Comparison of ENCODE assay signal across 9 mouse cellular contexts in the genomic region with DNA sequence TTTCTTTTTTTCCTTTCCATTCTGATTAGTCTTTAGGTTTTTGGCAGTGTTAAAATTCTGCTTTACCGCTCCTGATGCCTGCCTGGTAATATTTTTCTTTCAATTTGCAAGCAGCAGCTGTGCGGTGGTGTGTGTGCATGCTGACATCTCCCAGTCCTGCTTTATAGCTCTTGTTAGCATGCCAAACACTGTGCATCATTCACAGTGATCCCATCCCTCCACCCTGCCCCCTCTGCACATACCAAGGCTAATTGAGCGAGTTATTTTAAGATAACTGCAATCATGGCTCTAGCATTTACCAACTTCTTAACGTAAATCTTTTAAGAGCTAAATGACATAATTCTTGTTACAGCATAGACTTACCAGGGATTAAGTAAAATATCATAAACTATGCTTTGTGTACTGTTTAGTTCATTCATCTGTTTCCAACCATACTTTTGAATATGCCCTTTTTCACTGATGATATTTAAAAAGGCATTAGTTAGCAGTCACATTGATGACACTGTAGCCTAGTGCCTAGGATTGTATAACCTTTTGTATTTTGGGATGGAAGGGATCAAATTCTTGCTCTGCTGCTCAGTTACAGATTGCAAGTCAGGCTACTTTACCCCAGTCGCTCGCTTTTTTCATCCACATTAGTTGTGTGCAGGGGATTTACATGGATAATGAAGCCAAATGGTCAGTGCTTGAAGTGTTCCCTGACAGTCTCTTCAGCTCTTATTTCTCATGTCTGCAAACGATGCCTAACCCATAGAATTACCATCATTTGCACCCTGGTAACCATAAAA.
A peak's percentile ranks its signal among the peaks of the same experiment; 100 is the strongest.
DNase-seq lines count a peak whose midpoint lies in the region; ATAC-seq and TF ChIP-seq lines count a peak whose summit lies in the region.
"Had no signal": no experiment of that assay in that cellular context is flagged by ENCODE, and none has a peak within 500 bp of the region (broad histone marks: within the 10 kb centered on the region; RNA-seq: fewer than 3 reads in every experiment).

No protein-coding gene starts in this region.

- no peak for TF ChIP-seq CTCF in liver, postnatal 0 days (IDR thresholded peaks at IDR 0.05; ENCODE audit: low read depth)
- TF ChIP-seq CTCF in hindbrain, postnatal 0 days (IDR thresholded peaks at IDR 0.05; ENCODE audit: low read depth), result no peak
- TF ChIP-seq CTCF in thymus, adult 2 months (IDR thresholded peaks at IDR 0.05; ENCODE audit: borderline replicate concordance, control insufficient read depth, extremely low read depth, insufficient read depth, low read length, poor library complexity), result no peak

- H3K9me3 ChIP-seq in liver, postnatal 0 days (ENCODE audit: low read length), result no peaks in the 10 kb centered on the region
- no peaks in the 10 kb centered on the region for H3K9me3 ChIP-seq in hindbrain, postnatal 0 days (ENCODE audit: low read length)
- no peaks in the 10 kb centered on the region for H3K9me3 ChIP-seq in stomach, embryonic 15.5 days
- H3K9me3 ChIP-seq: embryonic facial prominence, embryonic 12.5 days had no signal

- no peak overlapping the region for H3K9ac ChIP-seq in liver, postnatal 0 days (replicated peaks)
- no peak overlapping the region for H3K9ac ChIP-seq in hindbrain, postnatal 0 days (replicated peaks; ENCODE audit: low read length)
- H3K9ac ChIP-seq in stomach, embryonic 15.5 days, result no peak overlapping the region
- H3K9ac ChIP-seq: embryonic facial prominence, embryonic 12.5 days had no signal

- no peaks in the 10 kb centered on the region for H3K36me3 ChIP-seq in liver, postnatal 0 days (replicated peaks; ENCODE audit: insufficient read depth, low read length)
- H3K36me3 ChIP-seq in hindbrain, postnatal 0 days (ENCODE audit: insufficient read depth, low read length), result no peaks in the 10 kb centered on the region
- no peaks in the 10 kb centered on the region for H3K36me3 ChIP-seq in stomach, embryonic 15.5 days
- no peaks in the 10 kb centered on the region for H3K36me3 ChIP-seq in thymus, adult 2 months (ENCODE audit: control insufficient read depth, insufficient read depth, low read length)
- H3K36me3 ChIP-seq: embryonic facial prominence, embryonic 12.5 days had no signal

- H3K27me3 ChIP-seq in liver, postnatal 0 days (ENCODE audit: insufficient read depth, low read length), result no peaks in the 10 kb centered on the region
- H3K27me3 ChIP-seq in hindbrain, postnatal 0 days (ENCODE audit: insufficient read depth, low read length), result no peaks in the 10 kb centered on the region
- no peaks in the 10 kb centered on the region for H3K27me3 ChIP-seq in stomach, embryonic 15.5 days (replicated peaks)
- H3K27me3 ChIP-seq in thymus, adult 2 months (ENCODE audit: control insufficient read depth, insufficient read depth, low read length), result no peaks in the 10 kb centered on the region
- H3K27me3 ChIP-seq: embryonic facial prominence, embryonic 12.5 days had no signal

- H3K27ac ChIP-seq in liver, postnatal 0 days (ENCODE audit: low read depth), result no peak overlapping the region
- H3K27ac ChIP-seq in hindbrain, postnatal 0 days, result no peak overlapping the region
- no peak overlapping the region for H3K27ac ChIP-seq in stomach, embryonic 15.5 days
- no peak overlapping the region for H3K27ac ChIP-seq in thymus, adult 2 months (ENCODE audit: control insufficient read depth, insufficient read depth, low read length)
- H3K27ac ChIP-seq: embryonic facial prominence, embryonic 12.5 days had no signal

- intact Hi-C loops in gastrocnemius, postnatal 36 days (cut with DNase I), result no loop called here

- TF ChIP-seq EP300 in liver, postnatal 0 days (IDR thresholded peaks at IDR 0.05; ENCODE audit: low read depth), result no peak

- no peaks in the 10 kb centered on the region for H3K4me1 ChIP-seq in liver, postnatal 0 days (ENCODE audit: insufficient read depth)
- 0 out of 2 replicates have a peak, but pooled peaks cover 4% of the 10 kb centered on the region for H3K4me1 ChIP-seq in hindbrain, postnatal 0 days (ENCODE audit: insufficient read depth, low read length)
- H3K4me1 ChIP-seq in stomach, embryonic 15.5 days, result no peaks in the 10 kb centered on the region
- H3K4me1 ChIP-seq in thymus, adult 2 months (replicated peaks; ENCODE audit: control insufficient read depth, insufficient read depth, low read length), result no peaks in the 10 kb centered on the region
- H3K4me1 ChIP-seq: embryonic facial prominence, embryonic 12.5 days had no signal

- no peak overlapping the region for H3K4me2 ChIP-seq in liver, postnatal 0 days (ENCODE audit: low read depth, low read length)
- no peak overlapping the region for H3K4me2 ChIP-seq in hindbrain, postnatal 0 days (ENCODE audit: low read depth, low read length)
- no peak overlapping the region for H3K4me2 ChIP-seq in stomach, embryonic 15.5 days
- H3K4me2 ChIP-seq: embryonic facial prominence, embryonic 12.5 days had no signal

- H3K4me3 ChIP-seq in liver, postnatal 0 days (ENCODE audit: low read depth, low read length), result no peak overlapping the region
- no peak overlapping the region for H3K4me3 ChIP-seq in hindbrain, postnatal 0 days (ENCODE audit: low read length)
- H3K4me3 ChIP-seq in stomach, embryonic 15.5 days (replicated peaks), result no peak overlapping the region
- H3K4me3 ChIP-seq in thymus, adult 2 months (ENCODE audit: control insufficient read depth, insufficient read depth, low read length), result no peak overlapping the region
- H3K4me3 ChIP-seq: embryonic facial prominence, embryonic 12.5 days had no signal

- no peak for ATAC-seq in liver, postnatal 0 days
- 0 out of 2 replicates have a peak, but pooled peaks have one; percentile 70 for ATAC-seq in hindbrain, postnatal 0 days
- peak; percentile 43; the same call in 1 of the 2 replicates for ATAC-seq in stomach, embryonic 15.5 days (ENCODE audit: insufficient read depth, low FRiP score, low read depth)

- no peak for TF ChIP-seq POLR2A in thymus, adult 2 months (IDR thresholded peaks at IDR 0.05; ENCODE audit: control insufficient read depth, extremely low read depth, insufficient read depth, low read length, poor library complexity)

- DNase-seq in liver, result peak; percentile 4
- no peak for DNase-seq in liver, postnatal 0 days
- DNase-seq in hindbrain, postnatal 0 days (ENCODE audit: low spot score), result peak; percentile 61
- peak; percentile 9 to 47 for DNase-seq in left cerebral cortex, adult 9 months (ENCODE audit: low spot score in 2 of 2)
- DNase-seq in gastrocnemius, postnatal 36 days, result no peak
- DNase-seq in urinary bladder, postnatal 14 days (ENCODE audit: low spot score), result no peak
- DNase-seq in thymus, adult 2 months, result no peak

- WGBS in liver, postnatal 0 days (ENCODE audit: insufficient replicate concordance), result 66% methylated on average over 7 of the region's 7 CpGs
- 30% methylated on average over 7 of the region's 7 CpGs for WGBS in hindbrain, postnatal 0 days
- 45% methylated on average over 7 of the region's 7 CpGs for WGBS in stomach, embryonic 15.5 days
- 85% methylated on average over 7 of the region's 7 CpGs for WGBS in thymus, adult 2 months

Comparison
In these comparisons a context has a peak if more than half of its experiments do, and no peak if none do; other contexts are left out.
1. DNase-seq: peak in liver (single experiment), hindbrain, postnatal 0 days (single experiment) and left cerebral cortex, adult 9 months (2 of 2); none in liver, postnatal 0 days (single experiment), gastrocnemius, postnatal 36 days (0 of 2), urinary bladder, postnatal 14 days (single experiment) and thymus, adult 2 months (single experiment).